Mouse (Mus musculus) bone marrow, adult 2 months (tissue): ENCODE data around the gene Arhgap33.

Experiments used
- CTCF ChIP-seq: fragments of 200-500 bp; IDR thresholded peaks from 2 replicates; pipeline ENCODE4 v1.5.1; 2011; ENCODE audit warnings: low read length, control low read depth; ENCODE audit not compliant: control insufficient read depth, insufficient read depth
- POLR2A ChIP-seq: fragments of 200-500 bp; IDR thresholded peaks from 2 replicates; pipeline ENCODE4 v1.6.1; 2011; ENCODE audit warnings: low read depth, mild to moderate bottlenecking, control low read depth, low read length, borderline replicate concordance; ENCODE audit not compliant: control insufficient read depth

- no peak for TF ChIP-seq CTCF
- no peak for TF ChIP-seq POLR2A
These were observed 37.5 kb upstream of the Arhgap33 start for GRCm38 (mm10) chr7:30572389-30572788.
